Mouse (Mus musculus) heart, postnatal 0 days (tissue): ENCODE measurements at regions not wholly inside any gene's neighbourhood (a gene's known extent, or its start where the extent isn't known, plus 50 kb on each side); places are given as distances from the start of the nearest gene placed in this dataset.
A peak's percentile ranks its signal among the peaks of the same experiment; 100 is the strongest.

ENCODE experiments used
- ATAC-seq: fragments of 200-750 bp; cut with Nextera tagmentation; 2 replicates; pipeline ENCODE4 v1.8.0; 2017; ENCODE audit warnings: low read depth, moderate number of reproducible peaks, moderate library complexity; ENCODE audit not compliant: insufficient read depth
- DNase-seq: peaks from one replicate; pipeline ENCODE4 v3.0.0-alpha.2; 2016; ENCODE audit warnings: low spot score
- H3K27ac ChIP-seq: fragments of 300-500 bp; sonication (generic); 2 replicates; pipeline ENCODE4 v1.5.1; 2014; ENCODE audit warnings: low read depth, mild to moderate bottlenecking
- H3K27me3 ChIP-seq: fragments of 300-500 bp; sonication (generic); 2 replicates; pipeline ENCODE4 v1.6.1; 2014; ENCODE audit warnings: low read length, mixed read lengths; ENCODE audit not compliant: control insufficient read depth, insufficient read depth
- H3K36me3 ChIP-seq: fragments of 300-500 bp; sonication (generic); replicated peaks from 2 replicates; pipeline ENCODE4 v1.6.1; 2014; ENCODE audit warnings: low read length, mixed read lengths; ENCODE audit not compliant: control insufficient read depth, insufficient read depth
- H3K4me1 ChIP-seq: fragments of 300-500 bp; sonication (generic); 2 replicates; pipeline ENCODE4 v1.6.1; 2014; ENCODE audit warnings: antibody characterized with exemption; ENCODE audit not compliant: control insufficient read depth, insufficient read depth
- H3K4me2 ChIP-seq: fragments of 300-500 bp; sonication (generic); 2 replicates; pipeline ENCODE4 v1.6.1; 2014; ENCODE audit warnings: low read depth, mild to moderate bottlenecking, low read length, moderate library complexity
- H3K4me3 ChIP-seq: fragments of 300-500 bp; sonication (generic); 2 replicates; pipeline ENCODE4 v1.5.1; 2014; ENCODE audit warnings: low read depth, low read length
- H3K9ac ChIP-seq: fragments of 300-500 bp; sonication (generic); replicated peaks from 2 replicates; pipeline ENCODE4 v1.6.1; 2014; ENCODE audit warnings: low read depth, low read length, mixed read lengths
- H3K9me3 ChIP-seq: fragments of 300-500 bp; sonication (generic); replicated peaks from 2 replicates; pipeline ENCODE4 v1.6.1; 2016; ENCODE audit warnings: low read length; ENCODE audit not compliant: control insufficient read depth
- CTCF ChIP-seq: IDR thresholded peaks from 2 replicates; pipeline ENCODE4 v1.5.1; 2016; ENCODE audit warnings: antibody characterized with exemption, control low read depth, low read depth
- EP300 ChIP-seq: IDR thresholded peaks from 2 replicates; pipeline ENCODE4 v1.6.1; 2016; ENCODE audit warnings: antibody characterized with exemption, low read depth
- WGBS: fragments of 180-500 bp; shearing (Covaris S2); extraction: QIAGEN DNeasy Blood & Tissue Kit; methylation state at CpG from one replicate; pipeline ENCODE4 v1.1.7; 2014; 5-methylcytosine and 5-hydroxymethylcytosine counted together

GRCm38 (mm10) chr9:88238346-88238745 lies 88.7 kb upstream of the Nt5e start:
- H3K36me3 ChIP-seq: no peaks in the 10 kb centered on the region
- 79% methylated on average over 5 of the region's 5 CpGs for WGBS
- H3K4me1 ChIP-seq: peaks cover 9% of the 10 kb centered on the region; the same call in 1 of the 2 replicates
- H3K9me3 ChIP-seq: no peaks in the 10 kb centered on the region
- no peak for ATAC-seq
- no peak overlapping the region for H3K27ac ChIP-seq
- TF ChIP-seq EP300: no peak
- TF ChIP-seq CTCF: no peak
- no peak overlapping the region for H3K9ac ChIP-seq
- no peak overlapping the region for H3K4me2 ChIP-seq
- DNase-seq: no peak
- H3K27me3 ChIP-seq: no peaks in the 10 kb centered on the region
- H3K4me3 ChIP-seq: no peak overlapping the region

- WGBS: 16% methylated on average over 4 of the region's 4 CpGs
- Histone ChIP-seq H3K36me3 (no peaks in the 10 kb centered on the region), H3K27me3 (no peaks in the 10 kb centered on the region), H3K4me2 (peak overlapping the region; percentile 61), H3K9me3 (no peaks in the 10 kb centered on the region), H3K4me3 (no peak overlapping the region), H3K9ac (peak overlapping the region; percentile 52; the same call in 1 of the 2 replicates), H3K4me1 (peaks cover 9% of the 10 kb centered on the region; the same call in 1 of the 2 replicates), H3K27ac (peak overlapping the region; percentile 91)
- DNase-seq (peak; percentile 78), ATAC-seq (peak; percentile 89)
- TF ChIP-seq EP300 (no peak), CTCF (no peak)
Measured at GRCm38 (mm10) chr9:88240740-88241139, 86.3 kb upstream of the Nt5e start.

GRCm38 (mm10) chr9:88241203-88241995 lies 85.6 kb upstream of the Nt5e start:
- Histone ChIP-seq H3K36me3 (no peaks in the 10 kb centered on the region), H3K27ac (peak overlapping the region; percentile 91), H3K27me3 (no peaks in the 10 kb centered on the region), H3K4me3 (peak overlapping the region; percentile 41), H3K4me1 (peaks cover 9% of the 10 kb centered on the region; the same call in 1 of the 2 replicates), H3K9ac (peak overlapping the region; percentile 52), H3K9me3 (no peaks in the 10 kb centered on the region), H3K4me2 (peak overlapping the region; percentile 61)
- ATAC-seq: peak; percentile 90
- 3% methylated on average over 18 of the region's 18 CpGs for WGBS
- TF ChIP-seq EP300 (no peak), CTCF (peak; percentile 85)
- DNase-seq: peak; percentile 95

GRCm38 (mm10) chr9:88242530-88242929 lies 84.5 kb upstream of the Nt5e start:
- no peak overlapping the region for H3K4me3 ChIP-seq
- 83% methylated on average over 7 of the region's 7 CpGs for WGBS
- no peaks in the 10 kb centered on the region for H3K36me3 ChIP-seq
- no peak for TF ChIP-seq CTCF
- TF ChIP-seq EP300: no peak
- no peak for DNase-seq
- H3K4me1 ChIP-seq: peaks cover 9% of the 10 kb centered on the region; the same call in 1 of the 2 replicates
- H3K27ac ChIP-seq: no peak overlapping the region
- no peak overlapping the region for H3K9ac ChIP-seq
- no peaks in the 10 kb centered on the region for H3K9me3 ChIP-seq
- H3K4me2 ChIP-seq: no peak overlapping the region
- no peak for ATAC-seq
- no peaks in the 10 kb centered on the region for H3K27me3 ChIP-seq

GRCm38 (mm10) chr9:88244492-88244891 lies 82.5 kb upstream of the Nt5e start:
- no peak overlapping the region for H3K4me2 ChIP-seq
- H3K4me1 ChIP-seq: peaks cover 9% of the 10 kb centered on the region; the same call in 1 of the 2 replicates
- no peak overlapping the region for H3K9ac ChIP-seq
- 75% methylated on average over 3 of the region's 3 CpGs for WGBS
- DNase-seq (no peak), ATAC-seq (no peak)
- H3K9me3 ChIP-seq: no peaks in the 10 kb centered on the region
- H3K27me3 ChIP-seq: no peaks in the 10 kb centered on the region
- no peak overlapping the region for H3K4me3 ChIP-seq
- H3K27ac ChIP-seq: no peak overlapping the region
- no peaks in the 10 kb centered on the region for H3K36me3 ChIP-seq
- TF ChIP-seq EP300 (no peak), CTCF (no peak)

GRCm38 (mm10) chr9:88255948-88256347 lies 71.0 kb upstream of the Nt5e start:
- Histone ChIP-seq H3K27me3 (no peaks in the 10 kb centered on the region), H3K9ac (no peak overlapping the region), H3K4me3 (no peak overlapping the region), H3K36me3 (no peaks in the 10 kb centered on the region), H3K9me3 (no peaks in the 10 kb centered on the region), H3K4me1 (no peaks in the 10 kb centered on the region; the same call in 1 of the 2 replicates), H3K27ac (no peak overlapping the region), H3K4me2 (no peak overlapping the region)
- DNase-seq: no peak
- WGBS: 61% methylated on average over 7 of the region's 7 CpGs
- TF ChIP-seq EP300 (no peak), CTCF (no peak)
- no peak for ATAC-seq
